Mouse (Mus musculus) liver, embryonic 14.5 days (tissue): ENCODE data around the gene Akt3. TPM values are rescaled to one million over a fixed set of nuclear protein-coding genes. Genes with fewer than 3 reads are reported as not detected.

Experiments
- ATAC-seq: fragments of 200-750 bp; cut with Nextera tagmentation; 2 replicates; pipeline ENCODE4 v1.8.0; 2017; ENCODE audit warnings: moderate number of reproducible peaks, mild to moderate bottlenecking, moderate library complexity; ENCODE audit not compliant: insufficient read depth
- DNase-seq, 3 experiments: peaks; one replicate each; pipeline ENCODE4 v3.0.0-alpha.2; 2012 to 2013; ENCODE audit warnings: low read depth in 3 of 3, low spot score in 3 of 3
- H3K27ac ChIP-seq: fragments of 300-500 bp; sonication (generic); 2 replicates; pipeline ENCODE4 v1.5.1; 2014; ENCODE audit warnings: moderate library complexity, mild to moderate bottlenecking, control low read depth, inconsistent platforms
- H3K27me3 ChIP-seq: fragments of 300-500 bp; sonication (generic); 2 replicates; pipeline ENCODE4 v1.6.1; 2014; ENCODE audit warnings: mild to moderate bottlenecking, low read length, moderate library complexity; ENCODE audit not compliant: control insufficient read depth, insufficient read depth
- H3K36me3 ChIP-seq: fragments of 300-500 bp; sonication (generic); replicated peaks from 2 replicates; pipeline ENCODE4 v1.6.1; 2014; ENCODE audit warnings: low read depth; ENCODE audit not compliant: control insufficient read depth, insufficient read depth
- H3K4me1 ChIP-seq, 2 experiments: fragments of 200-500 bp in 1 of 2; fragments of 300-500 bp in 1 of 2; sonication (generic) in 1 of 2; replicated peaks; 2 replicates each; pipeline ENCODE4 v1.6.1; 2012 to 2014; ENCODE audit warnings: antibody characterized with exemption in 1 of 2, inconsistent platforms in 1 of 2, low read length in 1 of 2; ENCODE audit not compliant: control insufficient read depth in 2 of 2, insufficient read depth in 2 of 2
- H3K4me2 ChIP-seq: fragments of 300-500 bp; sonication (generic); 2 replicates; pipeline ENCODE4 v1.6.1; 2014; ENCODE audit warnings: low read depth, mild to moderate bottlenecking, control low read depth, moderate library complexity
- H3K4me3 ChIP-seq, 2 experiments: fragments of 200-500 bp in 1 of 2; fragments of 300-500 bp in 1 of 2; sonication (generic) in 1 of 2; 2 replicates each; pipeline ENCODE4 v1.5.1; 2012 to 2014; ENCODE audit warnings: low read depth in 2 of 2, low read length in 2 of 2, mild to moderate bottlenecking in 2 of 2, control low read depth in 1 of 2, inconsistent platforms in 1 of 2, moderate library complexity in 1 of 2; ENCODE audit not compliant: insufficient read depth in 1 of 2
- H3K9ac ChIP-seq: fragments of 300-500 bp; sonication (generic); replicated peaks from 2 replicates; pipeline ENCODE4 v1.6.1; 2014; ENCODE audit warnings: mild to moderate bottlenecking, control low read depth, moderate library complexity
- H3K9me3 ChIP-seq: fragments of 300-500 bp; sonication (generic); 2 replicates; pipeline ENCODE4 v1.6.1; 2016; ENCODE audit warnings: low read length, mixed read lengths; ENCODE audit not compliant: control insufficient read depth
- CTCF ChIP-seq: IDR thresholded peaks from 2 replicates; pipeline ENCODE4 v1.5.1; 2016; ENCODE audit warnings: antibody characterized with exemption, low read depth, control low read depth
- EP300 ChIP-seq: IDR thresholded peaks from 2 replicates; pipeline ENCODE4 v1.6.1; 2016; ENCODE audit warnings: antibody characterized with exemption, low read depth
- WGBS: fragments of 180-500 bp; shearing (Covaris S2); extraction: QIAGEN DNeasy Blood & Tissue Kit; methylation state at CpG from one replicate; pipeline ENCODE4 v1.1.7; 2014; ENCODE audit not compliant: insufficient replicate concordance; 5-methylcytosine and 5-hydroxymethylcytosine counted together
- polyA plus RNA-seq, 2 experiments: library from polyadenylated mRNA; depleted of rRNA in 1 of 2; stranded (reverse) in 1 of 2; unstranded in 1 of 2; fragments of >200 nt; fragmentation: Nextera tagmentation in 1 of 2; extraction: Ambion mirVana in 1 of 2; gene quantifications; 2 replicates each; pipeline versions ENCODE4 v1.2.1 to v1.2.3; 2012 to 2014

Akt3 gene
- polyA plus RNA-seq, 2 experiments = 0.56 to 1.1 TPM

GRCm38 (mm10) chr1:177258343-177259037 is 487 bp upstream of the Akt3 start:
- Histone ChIP-seq H3K4me1 (peaks cover 0 to 4% of the 10 kb centered on the region in 2 experiments; a peak in 3 of 4 replicates), H3K36me3 (no peaks in the 10 kb centered on the region), H3K27me3 (peaks cover 10% of the 10 kb centered on the region), H3K4me2 (peak overlapping the region; percentile 99), H3K9ac (peak overlapping the region; percentile 65), H3K9me3 (no peaks in the 10 kb centered on the region), H3K27ac (peak overlapping the region; percentile 38; the same call in 1 of the 2 replicates), H3K4me3 (peak overlapping the region; percentile 56 to 85)
- peak; percentile 87 for ATAC-seq
- no peak for TF ChIP-seq EP300
- no peak for TF ChIP-seq CTCF
- peak; percentile 50 to 53 (median 53) for DNase-seq
- under 1% methylated on average over 58 of the region's 86 CpGs for WGBS

- under 1% methylated on average over 67 of the region's 86 CpGs for WGBS
- peak overlapping the region; percentile 64 to 85 for H3K4me3 ChIP-seq
- TF ChIP-seq EP300 (no peak), CTCF (no peak)
- DNase-seq = peak in 1 of 3 experiments; percentile 31
- peak overlapping the region; percentile 65 for H3K9ac ChIP-seq
- ATAC-seq = peak; percentile 17
- H3K36me3 ChIP-seq = no peaks in the 10 kb centered on the region
- H3K27ac ChIP-seq = no peak overlapping the region
- H3K4me1 ChIP-seq = peaks cover 0 to 4% of the 10 kb centered on the region in 2 experiments; a peak in 3 of 4 replicates
- peaks cover 10% of the 10 kb centered on the region for H3K27me3 ChIP-seq
- H3K9me3 ChIP-seq = no peaks in the 10 kb centered on the region
- peak overlapping the region; percentile 99 for H3K4me2 ChIP-seq
These were observed 597 bp downstream of the Akt3 start for GRCm38 (mm10) chr1:177257178-177258033.

GRCm38 (mm10) chr1:177248638-177249037 is 9.4 kb downstream of the Akt3 start:
- Histone ChIP-seq H3K27me3 (no peaks in the 10 kb centered on the region), H3K36me3 (no peaks in the 10 kb centered on the region), H3K9me3 (no peaks in the 10 kb centered on the region), H3K27ac (no peak overlapping the region), H3K4me2 (no peak overlapping the region), H3K9ac (no peak overlapping the region), H3K4me3 (no peak overlapping the region), H3K4me1 (no peaks in the 10 kb centered on the region)
- WGBS = 60% methylated on average over 4 of the region's 4 CpGs
- TF ChIP-seq EP300 = no peak
- no peak for TF ChIP-seq CTCF
- ATAC-seq (no peak), DNase-seq (no peak)

- no peak for ATAC-seq
- Histone ChIP-seq H3K27me3 (no peaks in the 10 kb centered on the region), H3K36me3 (no peaks in the 10 kb centered on the region), H3K9me3 (no peaks in the 10 kb centered on the region), H3K27ac (no peak overlapping the region), H3K4me3 (no peak overlapping the region), H3K4me2 (no peak overlapping the region), H3K9ac (no peak overlapping the region), H3K4me1 (no peaks in the 10 kb centered on the region)
- 64% methylated on average over 2 of the region's 2 CpGs for WGBS
- no peak for TF ChIP-seq CTCF
- TF ChIP-seq EP300 = no peak
- no peak for DNase-seq
These were observed 19.6 kb downstream of the Akt3 start for GRCm38 (mm10) chr1:177238368-177238767.

GRCm38 (mm10) chr1:177236695-177237094 is 21.3 kb downstream of the Akt3 start:
- peak; percentile 8; the same call in 1 of the 2 replicates for TF ChIP-seq CTCF
- TF ChIP-seq EP300 = no peak
- H3K4me3 ChIP-seq = no peak overlapping the region
- H3K9ac ChIP-seq = no peak overlapping the region
- ATAC-seq (no peak), DNase-seq (no peak)
- H3K9me3 ChIP-seq = no peaks in the 10 kb centered on the region
- H3K4me2 ChIP-seq = no peak overlapping the region
- no peak overlapping the region for H3K27ac ChIP-seq
- no peaks in the 10 kb centered on the region for H3K27me3 ChIP-seq
- 40% methylated on average over 2 of the region's 2 CpGs for WGBS
- H3K4me1 ChIP-seq = no peaks in the 10 kb centered on the region
- no peaks in the 10 kb centered on the region for H3K36me3 ChIP-seq
